Mouse (Mus musculus) limb, embryonic 14.5 days (tissue): Measurements from ENCODE around the gene Fam216a. TPM values are rescaled to one million over a fixed set of nuclear protein-coding genes. Genes with fewer than 3 reads are reported as not detected.

Experiments
- ATAC-seq: fragments of 200-750 bp; cut with Nextera tagmentation; 2 replicates; pipeline ENCODE4 v1.8.0; 2017; ENCODE audit warnings: low read depth, moderate number of reproducible peaks, moderate TSS enrichment; ENCODE audit not compliant: low FRiP score
- DNase-seq: peaks from one replicate; pipeline ENCODE4 v3.0.0-alpha.2; 2015; ENCODE audit warnings: low spot score
- H3K27ac ChIP-seq: fragments of 300-500 bp; sonication (generic); replicated peaks from 2 replicates; pipeline ENCODE4 v1.5.1; 2014; ENCODE audit warnings: low read depth, mild to moderate bottlenecking, low read length, moderate library complexity, mixed read lengths
- H3K27me3 ChIP-seq: fragments of 300-500 bp; sonication (generic); 2 replicates; pipeline ENCODE4 v1.6.1; 2014; ENCODE audit warnings: low read length, mixed read lengths; ENCODE audit not compliant: control insufficient read depth, insufficient read depth
- H3K36me3 ChIP-seq: fragments of 300-500 bp; sonication (generic); 2 replicates; pipeline ENCODE4 v1.6.1; 2014; ENCODE audit warnings: mild to moderate bottlenecking, low read length, moderate library complexity, mixed read lengths; ENCODE audit not compliant: control insufficient read depth, insufficient read depth
- H3K4me1 ChIP-seq: fragments of 300-500 bp; sonication (generic); 2 replicates; pipeline ENCODE4 v1.6.1; 2014; ENCODE audit warnings: antibody characterized with exemption, low read length, mixed read lengths; ENCODE audit not compliant: control insufficient read depth, insufficient read depth
- H3K4me2 ChIP-seq: fragments of 300-500 bp; sonication (generic); replicated peaks from 2 replicates; pipeline ENCODE4 v1.6.1; 2014; ENCODE audit warnings: low read depth, mild to moderate bottlenecking, low read length, moderate library complexity; ENCODE audit not compliant: severe bottlenecking
- H3K4me3 ChIP-seq: fragments of 300-500 bp; sonication (generic); replicated peaks from 2 replicates; pipeline ENCODE4 v1.5.1; 2014; ENCODE audit warnings: low read length
- H3K9ac ChIP-seq: fragments of 300-500 bp; sonication (generic); 2 replicates; pipeline ENCODE4 v1.6.1; 2014; ENCODE audit warnings: mild to moderate bottlenecking, low read depth, low read length, moderate library complexity; ENCODE audit not compliant: severe bottlenecking
- H3K9me3 ChIP-seq: fragments of 300-500 bp; sonication (generic); 2 replicates; pipeline ENCODE4 v1.6.1; 2016; ENCODE audit warnings: low read length; ENCODE audit not compliant: control insufficient read depth
- POLR2A ChIP-seq: fragments of 200-500 bp; IDR thresholded peaks from 2 replicates; pipeline ENCODE4 v1.8.0; 2012; ENCODE audit warnings: inconsistent platforms, mild to moderate bottlenecking, moderate library complexity, borderline replicate concordance; ENCODE audit not compliant: insufficient read depth, insufficient read length; ENCODE audit errors: extremely low read depth
- WGBS: fragments of 180-500 bp; shearing (Covaris S2); extraction: QIAGEN DNeasy Blood & Tissue Kit; methylation state at CpG from one replicate; pipeline ENCODE4 v1.1.7; 2014; 5-methylcytosine and 5-hydroxymethylcytosine counted together
- polyA plus RNA-seq, 2 experiments: library from polyadenylated mRNA; depleted of rRNA in 1 of 2; stranded (reverse) in 1 of 2; unstranded in 1 of 2; fragments of >200 nt; fragmentation: Nextera tagmentation in 1 of 2; extraction: Ambion mirVana in 1 of 2; gene quantifications; 2 replicates each; pipeline versions ENCODE4 v1.2.1 to v1.2.3; 2012 to 2014

Gene Fam216a
- polyA plus RNA-seq, 2 experiments: 78.1 to 79.1 TPM

DNA sequence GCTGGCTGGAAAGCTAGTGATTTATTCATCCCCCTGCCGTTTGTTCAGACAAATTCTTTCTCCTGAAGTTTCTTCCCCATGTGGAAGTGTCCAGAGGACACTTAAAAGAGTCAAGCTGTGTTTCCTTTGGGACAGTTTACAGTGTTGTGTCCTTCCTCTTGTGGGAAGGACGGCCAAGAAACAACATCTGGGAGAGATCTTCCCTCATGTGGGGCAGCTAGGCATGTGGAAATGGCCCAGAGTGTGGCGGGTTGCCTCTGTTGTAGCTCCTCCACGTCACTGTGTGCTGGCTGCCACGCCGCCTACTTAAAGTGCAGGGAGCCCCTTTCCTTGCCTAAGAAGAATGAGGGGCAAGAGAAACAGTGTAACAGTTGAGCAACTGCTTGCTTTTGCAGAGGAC lies 40.7 kb upstream of the Fam216a start:
- ATAC-seq: no peak
- Histone ChIP-seq H3K36me3 (no peaks in the 10 kb centered on the region), H3K27me3 (no peaks in the 10 kb centered on the region), H3K4me3 (no peak overlapping the region), H3K4me1 (no peaks in the 10 kb centered on the region), H3K27ac (no peak overlapping the region), H3K9ac (no peak overlapping the region), H3K4me2 (no peak overlapping the region), H3K9me3 (no peaks in the 10 kb centered on the region)
- WGBS: 51% methylated on average over 6 of the region's 6 CpGs
- no peak for TF ChIP-seq POLR2A
- no peak for DNase-seq

- Histone ChIP-seq H3K4me1 (no peaks in the 10 kb centered on the region), H3K4me3 (no peak overlapping the region), H3K27ac (no peak overlapping the region), H3K9me3 (no peaks in the 10 kb centered on the region), H3K9ac (no peak overlapping the region), H3K36me3 (peaks cover 6% of the 10 kb centered on the region; the same call in 1 of the 2 replicates), H3K27me3 (no peaks in the 10 kb centered on the region), H3K4me2 (no peak overlapping the region)
- no peak for TF ChIP-seq POLR2A
- DNase-seq (no peak), ATAC-seq (no peak)
- WGBS: 64% methylated on average over 5 of the region's 5 CpGs
Measured at GRCm38 (mm10) chr5:122411892-122412291, 39.7 kb upstream of the Fam216a start.

DNA sequence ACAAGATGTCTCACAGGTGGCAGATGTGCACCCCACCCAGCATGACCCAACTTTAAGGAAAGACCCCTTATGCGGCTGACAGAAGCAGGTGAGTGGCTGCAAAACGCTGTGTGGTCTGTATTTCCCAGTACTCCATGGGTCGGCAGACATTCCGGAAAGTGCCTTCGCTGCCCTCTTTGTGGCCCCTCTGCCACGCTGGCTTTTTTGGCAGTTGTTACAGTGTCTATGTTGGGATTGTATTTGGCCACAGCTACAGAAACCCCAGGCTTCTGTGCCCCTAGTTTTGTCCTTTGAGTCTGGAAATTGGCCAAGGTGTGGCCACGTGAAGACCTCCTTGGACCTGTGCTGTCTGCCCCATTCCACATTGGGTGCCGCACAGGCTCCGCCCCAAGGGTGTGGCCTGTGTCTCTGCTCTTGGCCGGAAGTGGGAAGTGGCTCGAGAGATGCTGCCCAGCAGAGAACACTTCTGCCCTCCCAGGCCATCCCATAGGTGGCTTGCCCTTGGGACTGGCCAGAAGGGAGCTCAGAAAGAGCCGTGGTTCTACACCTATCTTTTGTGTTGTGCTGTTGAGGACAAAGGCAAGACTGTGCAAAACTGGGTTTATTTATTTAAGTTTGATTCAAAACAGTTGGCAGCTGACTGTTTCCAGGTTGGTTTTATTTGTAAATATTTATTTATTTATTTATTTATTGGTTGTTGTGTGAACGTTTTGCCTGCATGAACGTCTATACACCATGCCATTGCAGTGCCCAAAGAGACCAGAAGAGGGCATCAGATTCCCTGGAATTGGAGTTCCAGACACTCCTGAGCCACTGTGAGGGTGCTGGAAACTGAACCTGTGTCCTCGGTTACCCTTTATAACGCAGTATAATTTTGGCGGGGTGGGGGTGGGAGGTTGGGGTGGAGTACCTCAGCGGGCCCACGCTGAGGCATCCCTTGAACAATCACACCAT lies 37.8 kb upstream of the Fam216a start:
- no peak overlapping the region for H3K9ac ChIP-seq
- ATAC-seq (no peak), DNase-seq (no peak)
- no peak for TF ChIP-seq POLR2A
- WGBS: 85% methylated on average over 19 of the region's 19 CpGs
- H3K27me3 ChIP-seq: no peaks in the 10 kb centered on the region
- no peak overlapping the region for H3K4me2 ChIP-seq
- H3K4me1 ChIP-seq: no peaks in the 10 kb centered on the region
- H3K9me3 ChIP-seq: peaks cover 5% of the 10 kb centered on the region; the same call in 1 of the 2 replicates
- no peak overlapping the region for H3K4me3 ChIP-seq
- H3K36me3 ChIP-seq: peaks cover 25% of the 10 kb centered on the region
- H3K27ac ChIP-seq: no peak overlapping the region

DNA sequence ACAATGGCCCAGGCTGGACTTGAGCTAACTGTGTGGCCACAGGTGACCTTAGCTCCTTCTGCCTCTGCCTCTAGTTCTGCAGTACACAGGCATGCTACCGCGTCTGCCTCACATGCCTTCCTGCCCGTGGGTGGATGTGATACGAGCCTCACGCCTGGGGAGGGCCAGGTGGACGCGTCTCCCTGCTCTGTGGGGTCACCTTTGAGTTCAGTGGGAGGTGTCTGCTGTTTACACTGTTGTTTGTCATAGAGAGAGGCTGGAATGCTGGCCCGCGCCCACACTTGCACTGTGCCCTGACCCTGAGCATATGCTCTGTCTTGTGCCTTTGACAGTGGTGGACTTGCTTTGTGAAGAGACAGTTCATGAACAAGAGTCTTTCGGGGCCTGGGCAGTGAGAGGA lies 33.4 kb upstream of the Fam216a start:
- no peak for DNase-seq
- no peak for TF ChIP-seq POLR2A
- Histone ChIP-seq H3K36me3 (peaks cover 66% of the 10 kb centered on the region), H3K27me3 (no peaks in the 10 kb centered on the region), H3K4me3 (no peak overlapping the region), H3K9me3 (peaks cover 5% of the 10 kb centered on the region; the same call in 1 of the 2 replicates), H3K4me1 (no peaks in the 10 kb centered on the region), H3K9ac (no peak overlapping the region), H3K27ac (no peak overlapping the region), H3K4me2 (no peak overlapping the region)
- 92% methylated on average over 10 of the region's 10 CpGs for WGBS
- ATAC-seq: no peak

DNA sequence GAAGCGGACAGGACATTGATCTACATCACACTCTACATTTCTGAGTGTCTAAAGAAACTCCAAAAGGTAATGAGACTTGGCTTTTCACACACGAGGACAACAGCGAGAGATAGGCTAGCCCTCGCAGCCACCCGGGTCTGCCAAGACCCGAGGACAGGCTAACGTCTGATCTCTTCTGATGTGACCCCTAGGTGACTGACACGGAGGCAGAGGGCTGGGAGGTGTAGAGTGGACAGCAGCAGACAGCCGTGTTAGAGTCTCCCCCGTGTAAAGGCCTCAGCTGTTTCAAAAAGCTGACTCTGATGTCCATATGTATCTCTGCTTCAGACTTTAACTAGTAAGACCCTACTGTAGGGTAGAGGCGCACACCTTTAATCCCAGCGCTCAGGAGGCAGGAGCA lies 31.2 kb upstream of the Fam216a start:
- no peak overlapping the region for H3K27ac ChIP-seq
- H3K9me3 ChIP-seq: peaks cover 5% of the 10 kb centered on the region; the same call in 1 of the 2 replicates
- H3K36me3 ChIP-seq: peaks cover 81% of the 10 kb centered on the region
- H3K9ac ChIP-seq: no peak overlapping the region
- no peak overlapping the region for H3K4me2 ChIP-seq
- H3K4me3 ChIP-seq: no peak overlapping the region
- H3K27me3 ChIP-seq: no peaks in the 10 kb centered on the region
- no peak for ATAC-seq
- no peak for TF ChIP-seq POLR2A
- WGBS: 93% methylated on average over 12 of the region's 12 CpGs
- no peak for DNase-seq
- H3K4me1 ChIP-seq: no peaks in the 10 kb centered on the region
